Mouse (Mus musculus): ENCODE measurements around the gene Tcfl5. TPM values are rescaled to one million over a fixed set of nuclear protein-coding genes. Genes with fewer than 3 reads are reported as not detected.
A peak's percentile ranks its signal among the peaks of the same experiment; 100 is the strongest.

Tcfl5 gene
- polyA plus RNA-seq, 1 experiment from 2014 or later: 0.28 TPM

GRCm38 (mm10) chr2:180660521-180660920, 18.0 kb upstream of the Tcfl5 start:
- ATAC-seq (ENCODE audit: insufficient number of reproducible peaks, low FRiP score, low TSS enrichment, low read depth) (no peak), DNase-seq (ENCODE audit: low spot score) (no peak)
- Histone ChIP-seq H3K9ac (ENCODE audit: low read length) (no peak overlapping the region), H3K9me3 (ENCODE audit: control insufficient read depth, low read length) (no peaks in the 10 kb centered on the region), H3K36me3 (ENCODE audit: control insufficient read depth, insufficient read depth, low read length) (peaks cover 2% of the 10 kb centered on the region; the same call in 1 of the 2 replicates), H3K27me3 (ENCODE audit: control insufficient read depth, insufficient read depth, low read length) (no peaks in the 10 kb centered on the region), H3K4me3 (ENCODE audit: low read depth, low read length) (no peak overlapping the region), H3K27ac (replicated peaks; ENCODE audit: low read depth, low read length) (no peak overlapping the region), H3K4me2 (ENCODE audit: low read depth, severe bottlenecking) (no peak overlapping the region), H3K4me1 (ENCODE audit: control insufficient read depth, insufficient read depth, low read length) (0 out of 2 replicates have a peak, but pooled peaks cover 2% of the 10 kb centered on the region)
- 94% methylated on average over 5 of the region's 5 CpGs for WGBS

GRCm38 (mm10) chr2:180659353-180660150, 17.0 kb upstream of the Tcfl5 start:
- H3K27ac ChIP-seq (replicated peaks; ENCODE audit: low read depth, low read length): no peak overlapping the region
- H3K36me3 ChIP-seq (ENCODE audit: control insufficient read depth, insufficient read depth, low read length): peaks cover 2% of the 10 kb centered on the region; the same call in 1 of the 2 replicates
- no peak; the same call in 1 of the 2 replicates for ATAC-seq (ENCODE audit: insufficient number of reproducible peaks, low FRiP score, low TSS enrichment, low read depth)
- H3K9ac ChIP-seq (ENCODE audit: low read length): peak overlapping the region; percentile 49
- no peak overlapping the region for H3K4me3 ChIP-seq (ENCODE audit: low read depth, low read length)
- H3K27me3 ChIP-seq (ENCODE audit: control insufficient read depth, insufficient read depth, low read length): no peaks in the 10 kb centered on the region
- H3K4me2 ChIP-seq (ENCODE audit: low read depth, severe bottlenecking): peak overlapping the region; percentile 40
- H3K9me3 ChIP-seq (ENCODE audit: control insufficient read depth, low read length): no peaks in the 10 kb centered on the region
- 0 out of 2 replicates have a peak, but pooled peaks cover 2% of the 10 kb centered on the region for H3K4me1 ChIP-seq (ENCODE audit: control insufficient read depth, insufficient read depth, low read length)
- WGBS: 32% methylated on average over 42 of the region's 42 CpGs
- peak; percentile 40 for DNase-seq (ENCODE audit: low spot score)

- ATAC-seq (ENCODE audit: insufficient number of reproducible peaks, low FRiP score, low TSS enrichment, low read depth) (no peak), DNase-seq (ENCODE audit: low spot score) (no peak)
- Histone ChIP-seq H3K27ac (replicated peaks; ENCODE audit: low read depth, low read length) (no peak overlapping the region), H3K4me1 (ENCODE audit: control insufficient read depth, insufficient read depth, low read length) (0 out of 2 replicates have a peak, but pooled peaks cover 2% of the 10 kb centered on the region), H3K9ac (ENCODE audit: low read length) (no peak overlapping the region), H3K27me3 (ENCODE audit: control insufficient read depth, insufficient read depth, low read length) (no peaks in the 10 kb centered on the region), H3K9me3 (ENCODE audit: control insufficient read depth, low read length) (no peaks in the 10 kb centered on the region), H3K4me2 (ENCODE audit: low read depth, severe bottlenecking) (no peak overlapping the region), H3K36me3 (ENCODE audit: control insufficient read depth, insufficient read depth, low read length) (peaks cover 2% of the 10 kb centered on the region; the same call in 1 of the 2 replicates), H3K4me3 (ENCODE audit: low read depth, low read length) (no peak overlapping the region)
- WGBS: 94% methylated on average over 5 of the region's 5 CpGs
These were observed 15.9 kb upstream of the Tcfl5 start for GRCm38 (mm10) chr2:180658381-180658780.

- no peak overlapping the region for H3K9ac ChIP-seq (ENCODE audit: low read length)
- no peaks in the 10 kb centered on the region for H3K9me3 ChIP-seq (ENCODE audit: control insufficient read depth, low read length)
- 0 out of 2 replicates have a peak, but pooled peaks cover 2% of the 10 kb centered on the region for H3K4me1 ChIP-seq (ENCODE audit: control insufficient read depth, insufficient read depth, low read length)
- 73% methylated on average over 4 of the region's 4 CpGs for WGBS
- DNase-seq (ENCODE audit: low spot score): peak; percentile 81
- H3K36me3 ChIP-seq (ENCODE audit: control insufficient read depth, insufficient read depth, low read length): peaks cover 2% of the 10 kb centered on the region; the same call in 1 of the 2 replicates
- no peak overlapping the region for H3K4me3 ChIP-seq (ENCODE audit: low read depth, low read length)
- no peaks in the 10 kb centered on the region for H3K27me3 ChIP-seq (ENCODE audit: control insufficient read depth, insufficient read depth, low read length)
- ATAC-seq (ENCODE audit: insufficient number of reproducible peaks, low FRiP score, low TSS enrichment, low read depth): 0 out of 2 replicates have a peak, but pooled peaks have one; percentile 45
- no peak overlapping the region for H3K4me2 ChIP-seq (ENCODE audit: low read depth, severe bottlenecking)
- no peak overlapping the region for H3K27ac ChIP-seq (replicated peaks; ENCODE audit: low read depth, low read length)
These were observed 15.0 kb upstream of the Tcfl5 start for GRCm38 (mm10) chr2:180657394-180658013.

GRCm38 (mm10) chr2:180655150-180655549, 12.6 kb upstream of the Tcfl5 start:
- H3K9me3 ChIP-seq (ENCODE audit: control insufficient read depth, low read length): no peaks in the 10 kb centered on the region
- H3K4me3 ChIP-seq (ENCODE audit: low read depth, low read length): no peak overlapping the region
- 70% methylated on average over 6 of the region's 6 CpGs for WGBS
- H3K4me1 ChIP-seq (ENCODE audit: control insufficient read depth, insufficient read depth, low read length): 0 out of 2 replicates have a peak, but pooled peaks cover 2% of the 10 kb centered on the region
- no peaks in the 10 kb centered on the region for H3K27me3 ChIP-seq (ENCODE audit: control insufficient read depth, insufficient read depth, low read length)
- DNase-seq (ENCODE audit: low spot score): no peak
- no peaks in the 10 kb centered on the region for H3K36me3 ChIP-seq (ENCODE audit: control insufficient read depth, insufficient read depth, low read length)
- H3K27ac ChIP-seq (replicated peaks; ENCODE audit: low read depth, low read length): no peak overlapping the region
- no peak for ATAC-seq (ENCODE audit: insufficient number of reproducible peaks, low FRiP score, low TSS enrichment, low read depth)
- no peak overlapping the region for H3K9ac ChIP-seq (ENCODE audit: low read length)
- H3K4me2 ChIP-seq (ENCODE audit: low read depth, severe bottlenecking): no peak overlapping the region

- ATAC-seq (ENCODE audit: insufficient number of reproducible peaks, low FRiP score, low TSS enrichment, low read depth) (no peak), DNase-seq (ENCODE audit: low spot score) (no peak)
- H3K9ac ChIP-seq (ENCODE audit: low read length): no peak overlapping the region
- H3K4me1 ChIP-seq (ENCODE audit: control insufficient read depth, insufficient read depth, low read length): no peaks in the 10 kb centered on the region
- H3K27me3 ChIP-seq (ENCODE audit: control insufficient read depth, insufficient read depth, low read length): no peaks in the 10 kb centered on the region
- WGBS: 79% methylated on average over 7 of the region's 7 CpGs
- H3K9me3 ChIP-seq (ENCODE audit: control insufficient read depth, low read length): no peaks in the 10 kb centered on the region
- no peaks in the 10 kb centered on the region for H3K36me3 ChIP-seq (ENCODE audit: control insufficient read depth, insufficient read depth, low read length)
- H3K27ac ChIP-seq (replicated peaks; ENCODE audit: low read depth, low read length): no peak overlapping the region
- H3K4me3 ChIP-seq (ENCODE audit: low read depth, low read length): no peak overlapping the region
- no peak overlapping the region for H3K4me2 ChIP-seq (ENCODE audit: low read depth, severe bottlenecking)
These were observed 12.2 kb upstream of the Tcfl5 start for GRCm38 (mm10) chr2:180654666-180655065.

- Histone ChIP-seq H3K4me1 (ENCODE audit: control insufficient read depth, insufficient read depth, low read length) (no peaks in the 10 kb centered on the region), H3K27ac (replicated peaks; ENCODE audit: low read depth, low read length) (no peak overlapping the region), H3K27me3 (ENCODE audit: control insufficient read depth, insufficient read depth, low read length) (peaks cover 14% of the 10 kb centered on the region), H3K9me3 (ENCODE audit: control insufficient read depth, low read length) (peaks cover 12% of the 10 kb centered on the region), H3K4me2 (ENCODE audit: low read depth, severe bottlenecking) (no peak overlapping the region), H3K4me3 (ENCODE audit: low read depth, low read length) (no peak overlapping the region), H3K9ac (ENCODE audit: low read length) (no peak overlapping the region), H3K36me3 (ENCODE audit: control insufficient read depth, insufficient read depth, low read length) (no peaks in the 10 kb centered on the region)
- ATAC-seq (ENCODE audit: insufficient number of reproducible peaks, low FRiP score, low TSS enrichment, low read depth): no peak
- no peak for DNase-seq (ENCODE audit: low spot score)
These were observed 4.3 kb upstream of the Tcfl5 start for GRCm38 (mm10) chr2:180646841-180647240.

- Histone ChIP-seq H3K27me3 (ENCODE audit: control insufficient read depth, insufficient read depth, low read length) (peaks cover 34% of the 10 kb centered on the region), H3K9me3 (ENCODE audit: control insufficient read depth, low read length) (peaks cover 12% of the 10 kb centered on the region)
- ATAC-seq (ENCODE audit: insufficient number of reproducible peaks, low FRiP score, low TSS enrichment, low read depth): no peak
These were observed 1.1 kb upstream of the Tcfl5 start for GRCm38 (mm10) chr2:180643626-180644025.

More at GRCm38 (mm10) chr2:180643626-180644025, 1.1 kb upstream of the Tcfl5 start:
- Histone ChIP-seq H3K27ac (replicated peaks; ENCODE audit: low read depth, low read length) (no peak overlapping the region), H3K4me1 (ENCODE audit: control insufficient read depth, insufficient read depth, low read length) (no peaks in the 10 kb centered on the region), H3K36me3 (ENCODE audit: control insufficient read depth, insufficient read depth, low read length) (no peaks in the 10 kb centered on the region), H3K4me2 (ENCODE audit: low read depth, severe bottlenecking) (no peak overlapping the region), H3K9ac (ENCODE audit: low read length) (no peak overlapping the region), H3K4me3 (ENCODE audit: low read depth, low read length) (no peak overlapping the region)
- no peak for DNase-seq (ENCODE audit: low spot score)

All from limb, embryonic 11.5 days (tissue).